Mouse (Mus musculus): Measurements from ENCODE around the gene Tut1. TPM values are rescaled to one million over a fixed set of nuclear protein-coding genes. Genes with fewer than 3 reads are reported as not detected.
"Not testable (repeated sequence)": the region's sequence is repeated elsewhere in the genome, so short reads cannot be mapped to it uniquely, and the experiment has no call there.

Gene Tut1
- polyA plus RNA-seq, 1 experiment from 2014 or later: 32.8 TPM

DNA sequence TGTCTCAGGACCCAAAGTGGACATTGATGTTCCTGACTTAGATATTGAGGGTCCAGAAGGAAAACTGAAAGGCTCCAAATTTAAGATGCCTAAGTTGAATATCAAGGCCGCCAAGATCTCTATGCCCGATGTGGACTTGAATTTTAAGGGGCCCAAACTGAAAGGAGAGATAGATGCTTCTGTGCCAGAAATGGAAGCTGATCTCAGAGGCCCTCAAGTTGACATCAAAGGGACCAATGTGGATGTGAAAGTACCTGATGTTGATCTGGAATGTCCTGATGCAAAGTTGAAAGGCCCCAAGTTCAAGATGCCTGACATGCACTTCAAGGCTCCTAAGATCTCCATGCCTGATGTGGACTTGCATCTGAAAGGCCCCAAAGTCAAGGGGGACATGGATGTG is 53.3 kb downstream of the Tut1 start:
- H3K27me3 ChIP-seq (ENCODE audit: insufficient read depth, poor library complexity, severe bottlenecking); H3K9me3 ChIP-seq; H3K4me1 ChIP-seq; DNase-seq (ENCODE audit: low spot score); H3K27ac ChIP-seq; H3K4me3 ChIP-seq: not testable (repeated sequence)
- 92% methylated on average over 2 of the region's 2 CpGs for WGBS
- peaks cover 70% of the 10 kb centered on the region for H3K36me3 ChIP-seq

Other genes with a start within 250 kb of the Tut1 start
- gene Slc3a2, start 230.5 kb upstream of the Tut1 start, polyA plus RNA-seq (2016; fragmentation: Nextera tagmentation; extraction: Ambion mirVana): 91.8 and 104 TPM in 2 replicates
- gene Wdr74, start 218.0 kb upstream of the Tut1 start, polyA plus RNA-seq (2016; fragmentation: Nextera tagmentation; extraction: Ambion mirVana): 76.6 and 101 TPM in 2 replicates
- gene 1700092M07Rik, start 213.1 kb upstream of the Tut1 start, polyA plus RNA-seq (2016; fragmentation: Nextera tagmentation; extraction: Ambion mirVana): 1.6 and 2.1 TPM in 2 replicates
- gene Stx5a, start 212.4 kb upstream of the Tut1 start, polyA plus RNA-seq (2016; fragmentation: Nextera tagmentation; extraction: Ambion mirVana): 83.1 and 91.1 TPM in 2 replicates
- 156 and 193 TPM in 2 replicates for gene Nxf1, start 196.8 kb upstream of the Tut1 start, polyA plus RNA-seq (2016; fragmentation: Nextera tagmentation; extraction: Ambion mirVana)
- 134 and 136 TPM in 2 replicates for gene Tmem223, start 182.9 kb upstream of the Tut1 start, polyA plus RNA-seq (2016; fragmentation: Nextera tagmentation; extraction: Ambion mirVana)
- 57.4 and 60.0 TPM in 2 replicates for gene Tmem179b, start 179.4 kb upstream of the Tut1 start, polyA plus RNA-seq (2016; fragmentation: Nextera tagmentation; extraction: Ambion mirVana)
- gene Taf6l, start 167.4 kb upstream of the Tut1 start, polyA plus RNA-seq (2016; fragmentation: Nextera tagmentation; extraction: Ambion mirVana): 29.7 and 36.1 TPM in 2 replicates
- 159 and 172 TPM in 2 replicates for gene Polr2g, start 155.3 kb upstream of the Tut1 start, polyA plus RNA-seq (2016; fragmentation: Nextera tagmentation; extraction: Ambion mirVana)
- 5.4 and 5.9 TPM in 2 replicates for gene Zbtb3, start 151.3 kb upstream of the Tut1 start, polyA plus RNA-seq (2016; fragmentation: Nextera tagmentation; extraction: Ambion mirVana)
- 43.2 and 51.3 TPM in 2 replicates for gene Ttc9c, start 134.5 kb upstream of the Tut1 start, polyA plus RNA-seq (2016; fragmentation: Nextera tagmentation; extraction: Ambion mirVana)
- gene Hnrnpul2, start 133.8 kb upstream of the Tut1 start, polyA plus RNA-seq (2016; fragmentation: Nextera tagmentation; extraction: Ambion mirVana): 2.8 and 4.6 TPM in 2 replicates
- gene AC129217.1, start 124.1 kb upstream of the Tut1 start, polyA plus RNA-seq (2016; fragmentation: Nextera tagmentation; extraction: Ambion mirVana): not detected in 2 replicates
- 46.2 and 51.1 TPM in 2 replicates for gene Bscl2, start 116.4 kb upstream of the Tut1 start, polyA plus RNA-seq (2016; fragmentation: Nextera tagmentation; extraction: Ambion mirVana)
- 2.6 and 4.7 TPM in 2 replicates for gene Gng3, start 114.7 kb upstream of the Tut1 start, polyA plus RNA-seq (2016; fragmentation: Nextera tagmentation; extraction: Ambion mirVana)
- 0.36 and 0.51 TPM in 2 replicates for gene Lrrn4cl, start 103.1 kb upstream of the Tut1 start, polyA plus RNA-seq (2016; fragmentation: Nextera tagmentation; extraction: Ambion mirVana)
- gene Ubxn1, start 82.4 kb upstream of the Tut1 start, polyA plus RNA-seq (2016; fragmentation: Nextera tagmentation; extraction: Ambion mirVana): 156 and 193 TPM in 2 replicates
- gene Uqcc3, start 72.9 kb upstream of the Tut1 start, polyA plus RNA-seq (2016; fragmentation: Nextera tagmentation; extraction: Ambion mirVana): 58.9 and 59.4 TPM in 2 replicates
- gene Lbhd1, start 70.1 kb upstream of the Tut1 start, polyA plus RNA-seq (2016; fragmentation: Nextera tagmentation; extraction: Ambion mirVana): 68.9 and 88.7 TPM in 2 replicates
- not detected in 2 replicates for gene Gm49403, start 69.9 kb upstream of the Tut1 start, polyA plus RNA-seq (2016; fragmentation: Nextera tagmentation; extraction: Ambion mirVana)
- 106 and 140 TPM in 2 replicates for gene 1810009A15Rik, start 65.0 kb upstream of the Tut1 start, polyA plus RNA-seq (2016; fragmentation: Nextera tagmentation; extraction: Ambion mirVana)
- gene Gm49416, start 64.9 kb upstream of the Tut1 start, polyA plus RNA-seq (2016; fragmentation: Nextera tagmentation; extraction: Ambion mirVana): not detected in 2 replicates
- gene Ints5, start 60.8 kb upstream of the Tut1 start, polyA plus RNA-seq (2016; fragmentation: Nextera tagmentation; extraction: Ambion mirVana): 35.8 and 39.0 TPM in 2 replicates
- gene Ganab, start 55.8 kb upstream of the Tut1 start, polyA plus RNA-seq (2016; fragmentation: Nextera tagmentation; extraction: Ambion mirVana): 91.4 and 103 TPM in 2 replicates
- gene B3gat3, start 33.5 kb upstream of the Tut1 start, polyA plus RNA-seq (2016; fragmentation: Nextera tagmentation; extraction: Ambion mirVana): 52.0 and 57.9 TPM in 2 replicates
- 3.2 and 5.2 TPM in 2 replicates for gene Rom1, start 24.5 kb upstream of the Tut1 start, polyA plus RNA-seq (2016; fragmentation: Nextera tagmentation; extraction: Ambion mirVana)
- gene Eml3, start 24.3 kb upstream of the Tut1 start, polyA plus RNA-seq (2016; fragmentation: Nextera tagmentation; extraction: Ambion mirVana): 17.4 and 24.4 TPM in 2 replicates
- 113 and 140 TPM in 2 replicates for gene Mta2, start 12.0 kb upstream of the Tut1 start, polyA plus RNA-seq (2016; fragmentation: Nextera tagmentation; extraction: Ambion mirVana)
- gene Eef1g, start 13.2 kb downstream of the Tut1 start, polyA plus RNA-seq (2016; fragmentation: Nextera tagmentation; extraction: Ambion mirVana): 378 and 459 TPM in 2 replicates
- 15.1 and 19.4 TPM in 2 replicates for gene Ahnak, start 35.4 kb downstream of the Tut1 start, polyA plus RNA-seq (2016; fragmentation: Nextera tagmentation; extraction: Ambion mirVana)
- not detected in 2 replicates for gene Scgb1a1, start 134.1 kb downstream of the Tut1 start, polyA plus RNA-seq (2016; fragmentation: Nextera tagmentation; extraction: Ambion mirVana)
- 11.7 and 14.4 TPM in 2 replicates for gene Asrgl1, start 181.8 kb downstream of the Tut1 start, polyA plus RNA-seq (2016; fragmentation: Nextera tagmentation; extraction: Ambion mirVana)